Mouse (Mus musculus) heart, adult 2 months (tissue): ENCODE measurements around the gene Islr. TPM values are rescaled to one million over a fixed set of nuclear protein-coding genes. Genes with fewer than 3 reads are reported as not detected.

Experiments
- DNase-seq, 2 experiments: peaks; one replicate each; pipeline ENCODE4 v3.0.0; 2021
- H3K27ac ChIP-seq: fragments of 200-600 bp; 2 replicates; pipeline ENCODE4 v1.8.1; 2022
- H3K27me3 ChIP-seq: fragments of 200-500 bp; 2 replicates; pipeline ENCODE4 v1.6.1; 2012; ENCODE audit warnings: mild to moderate bottlenecking, low read length, inconsistent platforms, mixed read lengths; ENCODE audit not compliant: control insufficient read depth, insufficient read depth
- H3K36me3 ChIP-seq: fragments of 200-500 bp; 2 replicates; pipeline ENCODE4 v1.6.1; 2012; ENCODE audit warnings: low read length, inconsistent platforms; ENCODE audit not compliant: control insufficient read depth, insufficient read depth
- H3K4me1 ChIP-seq: fragments of 200-500 bp; 2 replicates; pipeline ENCODE4 v1.6.1; 2011; ENCODE audit warnings: low read length; ENCODE audit not compliant: control insufficient read depth, insufficient read depth
- H3K4me3 ChIP-seq: fragments of 200-600 bp; 2 replicates; pipeline ENCODE4 v1.8.1; 2022
- H3K79me2 ChIP-seq: fragments of 200-500 bp; replicated peaks from 2 replicates; pipeline ENCODE4 v1.6.1; 2012; ENCODE audit warnings: mild to moderate bottlenecking, inconsistent platforms, low read length, moderate library complexity, mixed read lengths; ENCODE audit not compliant: control insufficient read depth, insufficient read depth
- H3K9ac ChIP-seq: fragments of 200-500 bp; 2 replicates; pipeline ENCODE4 v1.6.1; 2012; ENCODE audit warnings: low read depth, mild to moderate bottlenecking, control low read depth, inconsistent platforms, low read length, mixed read lengths
- CTCF ChIP-seq: fragments of 200-600 bp; IDR thresholded peaks from 2 replicates; pipeline ENCODE4 v1.8.1; 2022; ENCODE audit warnings: antibody characterized with exemption, mild to moderate bottlenecking, moderate library complexity
- EP300 ChIP-seq: fragments of 200-500 bp; IDR thresholded peaks from 2 replicates; pipeline ENCODE4 v1.6.1; 2011; ENCODE audit warnings: low read depth, low read length, control low read depth; ENCODE audit not compliant: insufficient read depth
- POLR2A ChIP-seq: fragments of 200-500 bp; IDR thresholded peaks from 2 replicates; pipeline ENCODE4 v1.6.1; 2011; ENCODE audit warnings: mild to moderate bottlenecking, low read depth, low read length, control low read depth; ENCODE audit not compliant: insufficient read depth
- WGBS: fragments of 180-500 bp; shearing (Covaris S2); methylation state at CpG from one replicate; pipeline ENCODE4 v1.1.7; 2018; 5-methylcytosine and 5-hydroxymethylcytosine counted together
- intact Hi-C: fragments of 180-260 bp; cut with DNase I; formaldehyde crosslinking; loops from one replicate; pipeline ENCODE4 v1.15.1; 2025
- polyA plus RNA-seq: library from polyadenylated mRNA; depleted of rRNA; stranded (reverse); fragments of >200 nt; gene quantifications from 2 replicates; pipeline ENCODE4 v1.2.3, GENCODE M21; 2012
- total RNA-seq, 2 experiments: library from RNA; stranded (reverse); gene quantifications; 2 replicates each; pipeline ENCODE4 v1.2.3; 2021

The Islr gene
- total and polyA plus RNA-seq, 3 experiments: 19.1 to 100.0 (median 29.8) TPM

GRCm38 (mm10) chr9:58206013-58206412 is 1.9 kb upstream of the Islr start:
- H3K79me2 ChIP-seq: no peaks in the 10 kb centered on the region
- peaks cover 2% of the 10 kb centered on the region; the same call in 1 of the 2 replicates for H3K4me1 ChIP-seq
- no peaks in the 10 kb centered on the region for H3K36me3 ChIP-seq
- H3K9ac ChIP-seq: no peak overlapping the region
- no peak for DNase-seq
- TF ChIP-seq POLR2A (no peak), CTCF (no peak), EP300 (no peak)
- peaks cover 13% of the 10 kb centered on the region for H3K27me3 ChIP-seq
- no peak overlapping the region for H3K4me3 ChIP-seq
- 89% methylated on average over 7 of the region's 7 CpGs for WGBS
- intact Hi-C loops: no loop called here
- no peak overlapping the region for H3K27ac ChIP-seq

GRCm38 (mm10) chr9:58204448-58205000 is 418 bp upstream of the Islr start:
- H3K79me2 ChIP-seq: no peaks in the 10 kb centered on the region
- no peak for TF ChIP-seq POLR2A
- TF ChIP-seq EP300: peak; percentile 93
- peak; percentile 81 for TF ChIP-seq CTCF
- H3K4me3 ChIP-seq: peak overlapping the region; percentile 44
- no peak overlapping the region; the same call in 1 of the 2 replicates for H3K27ac ChIP-seq
- peaks cover 14% of the 10 kb centered on the region for H3K27me3 ChIP-seq
- peak overlapping the region; percentile 34; the same call in 1 of the 2 replicates for H3K9ac ChIP-seq
- intact Hi-C loops: loop anchor here (1.0 kb wide), 1 partner anchor 166 kb away; no protein-coding TSS in a partner anchor
- DNase-seq: peak; percentile 90 to 95
- H3K36me3 ChIP-seq: no peaks in the 10 kb centered on the region
- WGBS: 4% methylated on average over 18 of the region's 18 CpGs
- no peaks in the 10 kb centered on the region for H3K4me1 ChIP-seq

- no peak overlapping the region for H3K27ac ChIP-seq
- intact Hi-C loops: no loop called here
- peaks cover 26% of the 10 kb centered on the region for H3K27me3 ChIP-seq
These were observed 1.2 kb downstream of the Islr start for GRCm38 (mm10) chr9:58202676-58203453.

DNA sequence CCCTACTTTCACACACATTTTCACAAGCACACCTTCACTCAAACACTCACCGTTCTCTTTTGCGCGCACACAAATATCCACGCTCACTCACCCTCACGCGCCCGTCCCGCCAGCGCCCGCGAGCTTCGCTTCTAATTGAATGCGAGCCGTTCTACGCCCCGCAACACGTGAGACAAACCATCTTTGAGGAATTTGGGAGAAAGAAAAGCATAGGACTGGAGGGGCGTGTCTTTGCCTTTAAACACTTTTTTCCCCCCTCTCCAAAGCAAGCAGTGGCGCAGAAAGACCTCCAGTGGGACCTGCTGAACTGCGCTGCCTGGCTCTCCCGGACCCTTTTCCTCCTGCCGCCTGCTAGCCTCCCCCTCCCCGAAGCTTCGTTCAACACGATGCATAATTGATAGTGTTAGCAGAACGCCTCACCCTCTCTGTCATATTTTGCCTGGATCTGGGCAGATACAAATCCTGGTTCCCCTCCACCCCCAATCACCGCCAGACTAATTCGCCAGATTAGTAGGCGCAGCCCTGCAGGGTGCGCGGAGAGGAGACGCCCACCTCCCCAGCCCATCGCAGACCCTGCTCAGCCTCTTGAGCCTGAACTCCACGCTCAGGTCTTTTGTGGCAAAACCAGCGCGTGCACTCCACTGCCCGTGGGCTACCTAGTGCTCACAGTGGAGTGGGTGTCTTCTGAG is 2.1 kb downstream of the Islr start:
- no peak for TF ChIP-seq EP300
- TF ChIP-seq POLR2A: no peak
- no peak for TF ChIP-seq CTCF
- Histone ChIP-seq H3K79me2 (no peaks in the 10 kb centered on the region), H3K4me3 (no peak overlapping the region), H3K9ac (no peak overlapping the region), H3K27ac (no peak overlapping the region), H3K27me3 (peaks cover 29% of the 10 kb centered on the region), H3K4me1 (no peaks in the 10 kb centered on the region), H3K36me3 (no peaks in the 10 kb centered on the region)
- DNase-seq: no peak
- intact Hi-C loops: no loop called here
- WGBS: 4% methylated on average over 37 of the region's 37 CpGs

More at GRCm38 (mm10) chr9:58202676-58203453, 1.2 kb downstream of the Islr start:
- H3K4me1 ChIP-seq: no peaks in the 10 kb centered on the region
- TF ChIP-seq POLR2A (no peak), EP300 (no peak), CTCF (no peak)
- no peak overlapping the region for H3K9ac ChIP-seq
- no peak overlapping the region for H3K4me3 ChIP-seq
- DNase-seq: no peak
- H3K36me3 ChIP-seq: no peaks in the 10 kb centered on the region
- WGBS: 13% methylated on average over 14 of the region's 14 CpGs
- no peaks in the 10 kb centered on the region for H3K79me2 ChIP-seq

DNA sequence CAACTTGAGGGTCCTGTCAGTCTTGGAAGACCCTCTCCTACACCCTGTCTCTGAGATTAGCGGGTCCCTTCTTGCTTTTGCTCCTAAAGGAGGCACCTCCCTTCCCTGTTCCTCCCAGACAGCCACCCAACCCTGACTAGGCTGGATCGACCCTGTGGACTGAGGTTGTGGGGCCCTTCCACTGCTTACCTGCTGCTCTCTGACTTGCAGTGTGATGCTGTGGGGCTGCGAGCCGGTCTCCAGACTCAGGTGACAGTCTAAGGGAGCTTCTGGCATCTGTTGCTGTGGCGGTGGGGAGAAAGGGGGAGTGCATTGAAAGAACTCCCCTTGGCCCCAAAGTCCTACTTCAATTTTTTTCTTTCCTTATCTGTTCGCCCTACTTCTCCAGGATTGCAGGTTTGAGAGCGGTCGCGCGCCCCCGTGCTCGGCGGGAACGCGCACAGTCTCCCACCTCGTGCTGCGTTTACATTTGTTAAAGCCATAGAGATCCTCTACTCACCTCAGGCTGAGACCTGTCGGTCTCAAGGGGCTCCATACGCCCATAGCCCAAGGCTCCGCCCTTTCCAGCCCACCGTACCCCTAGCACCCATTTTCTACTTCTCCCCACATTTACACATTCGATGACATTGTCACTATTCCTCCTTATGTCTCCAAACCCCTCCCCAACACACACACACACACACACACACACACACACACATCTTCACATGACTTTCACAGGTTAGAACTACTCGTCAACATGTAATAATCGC is 2.8 kb downstream of the Islr start:
- 10% methylated on average over 24 of the region's 24 CpGs for WGBS
- DNase-seq: no peak
- Histone ChIP-seq H3K4me3 (no peak overlapping the region), H3K27ac (no peak overlapping the region), H3K36me3 (no peaks in the 10 kb centered on the region), H3K4me1 (no peaks in the 10 kb centered on the region), H3K9ac (no peak overlapping the region), H3K27me3 (peaks cover 30% of the 10 kb centered on the region), H3K79me2 (no peaks in the 10 kb centered on the region)
- TF ChIP-seq POLR2A: no peak
- no peak for TF ChIP-seq CTCF
- TF ChIP-seq EP300: no peak
- intact Hi-C loops: no loop called here
